Mouse (Mus musculus) bone marrow, adult 2 months (tissue): Measurements from ENCODE around the gene Xpr1. TPM values are rescaled to one million over a fixed set of nuclear protein-coding genes. Genes with fewer than 3 reads are reported as not detected.

Source experiments
- H3K27ac ChIP-seq: fragments of 200-500 bp; 2 replicates; pipeline ENCODE4 v1.5.1; 2012; ENCODE audit warnings: low read depth, mild to moderate bottlenecking, control low read depth, inconsistent platforms, low read length; ENCODE audit not compliant: control insufficient read depth, poor library complexity, insufficient read depth
- H3K4me1 ChIP-seq: fragments of 200-500 bp; 2 replicates; pipeline ENCODE4 v1.6.1; 2011; ENCODE audit warnings: low read length; ENCODE audit not compliant: control insufficient read depth, insufficient read depth
- H3K4me3 ChIP-seq: fragments of 200-500 bp; replicated peaks from 2 replicates; pipeline ENCODE3; 2011; ENCODE audit warnings: mild to moderate bottlenecking, low read depth, low read length, control low read depth; ENCODE audit not compliant: control insufficient read depth
- CTCF ChIP-seq: fragments of 200-500 bp; IDR thresholded peaks from 2 replicates; pipeline ENCODE4 v1.5.1; 2011; ENCODE audit warnings: low read length, control low read depth; ENCODE audit not compliant: control insufficient read depth, insufficient read depth
- POLR2A ChIP-seq: fragments of 200-500 bp; IDR thresholded peaks from 2 replicates; pipeline ENCODE4 v1.6.1; 2011; ENCODE audit warnings: low read depth, mild to moderate bottlenecking, control low read depth, low read length, borderline replicate concordance; ENCODE audit not compliant: control insufficient read depth
- WGBS: fragments of 180-500 bp; shearing (Covaris S2); methylation state at CpG from one replicate; pipeline ENCODE4 v1.1.7; 2018; 5-methylcytosine and 5-hydroxymethylcytosine counted together
- polyA plus RNA-seq: library from polyadenylated mRNA; stranded (reverse); fragments of >200 nt; gene quantifications from 2 replicates; pipeline ENCODE4 v1.2.4, GENCODE M21; 2011; ENCODE audit warnings: low replicate concordance; ENCODE audit not compliant: missing spikeins, insufficient read depth, insufficient read length

Xpr1 gene
- polyA plus RNA-seq, 1 experiment, result 8.4 TPM

DNA sequence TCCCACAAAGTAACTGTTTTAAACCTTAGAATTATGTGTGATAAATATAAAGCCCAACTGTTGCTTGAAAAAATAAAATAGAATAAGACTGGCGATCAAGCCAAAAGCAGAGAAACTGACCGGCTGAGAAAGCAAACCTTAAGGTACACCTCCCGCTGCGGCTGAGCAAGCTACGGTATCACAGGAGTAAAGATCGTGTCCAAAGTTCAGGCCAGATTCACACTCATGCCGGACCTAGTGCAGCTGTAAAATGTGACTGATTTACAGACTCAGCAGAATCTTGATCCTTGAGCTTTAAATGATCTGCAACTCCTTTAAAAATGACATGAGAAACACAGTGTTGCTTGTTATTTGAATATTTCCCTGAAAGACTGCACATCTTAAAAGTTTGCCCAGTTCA lies 4.8 kb upstream of the Xpr1 start:
- peaks cover 4% of the 10 kb centered on the region for H3K4me1 ChIP-seq
- no peak overlapping the region for H3K27ac ChIP-seq
- WGBS, result 91% methylated on average over 7 of the region's 7 CpGs
- H3K4me3 ChIP-seq, result no peak overlapping the region
- TF ChIP-seq CTCF (no peak), POLR2A (no peak)

DNA sequence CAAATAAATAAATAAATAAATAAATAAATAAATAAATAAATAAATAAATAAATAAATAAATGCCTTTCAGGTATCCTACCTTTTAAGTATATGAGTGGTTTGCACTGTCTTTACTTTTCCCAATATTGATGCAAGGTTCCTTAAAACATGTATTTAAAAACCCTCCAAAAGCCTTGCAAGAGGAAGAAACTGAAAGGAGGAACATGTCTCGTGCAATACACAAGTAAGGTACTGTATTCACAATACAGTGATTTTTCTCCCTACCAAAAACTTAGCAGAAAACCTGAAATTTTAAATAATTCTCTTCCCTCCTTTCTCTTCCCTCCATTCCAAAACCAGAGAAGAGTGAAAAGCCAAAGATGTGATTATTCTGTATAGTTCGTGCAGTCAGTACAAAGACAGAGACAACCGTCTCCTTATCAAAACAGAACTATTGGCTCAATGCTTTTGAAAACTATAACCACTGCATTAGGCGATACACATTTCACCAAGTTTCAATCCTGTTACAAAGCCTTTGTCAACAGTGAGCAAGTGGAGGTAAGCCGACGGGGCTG lies 991 bp downstream of the Xpr1 start:
- Histone ChIP-seq H3K4me1 (no peaks in the 10 kb centered on the region; the same call in 1 of the 2 replicates), H3K27ac (peak overlapping the region; percentile 94), H3K4me3 (peak overlapping the region; percentile 98)
- TF ChIP-seq CTCF, result no peak
- no peak for TF ChIP-seq POLR2A
- 2% methylated on average over 6 of the region's 6 CpGs for WGBS

DNA sequence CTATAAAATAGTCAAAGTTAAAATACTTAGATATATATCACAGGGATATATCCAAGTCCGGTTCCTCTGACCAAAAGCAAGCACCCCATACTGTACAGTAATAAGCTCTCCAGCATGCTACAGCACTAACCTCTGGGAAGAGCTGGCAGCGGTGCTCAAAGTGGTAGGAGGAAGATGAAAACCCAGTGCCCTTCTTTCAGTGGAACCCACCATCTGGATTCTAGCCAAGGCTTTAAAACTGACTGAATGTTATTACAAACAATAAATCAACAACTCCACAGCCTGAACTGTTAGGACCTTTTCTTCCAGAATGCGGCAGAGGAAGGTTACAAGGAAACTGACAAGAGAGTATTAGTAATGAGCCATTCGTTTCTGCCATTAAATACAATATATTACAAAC lies 1.8 kb downstream of the Xpr1 start:
- 53% methylated on average over 4 of the region's 4 CpGs for WGBS
- TF ChIP-seq CTCF, result no peak
- no peak for TF ChIP-seq POLR2A
- no peak overlapping the region for H3K4me3 ChIP-seq
- no peaks in the 10 kb centered on the region; the same call in 1 of the 2 replicates for H3K4me1 ChIP-seq
- H3K27ac ChIP-seq, result no peak overlapping the region

DNA sequence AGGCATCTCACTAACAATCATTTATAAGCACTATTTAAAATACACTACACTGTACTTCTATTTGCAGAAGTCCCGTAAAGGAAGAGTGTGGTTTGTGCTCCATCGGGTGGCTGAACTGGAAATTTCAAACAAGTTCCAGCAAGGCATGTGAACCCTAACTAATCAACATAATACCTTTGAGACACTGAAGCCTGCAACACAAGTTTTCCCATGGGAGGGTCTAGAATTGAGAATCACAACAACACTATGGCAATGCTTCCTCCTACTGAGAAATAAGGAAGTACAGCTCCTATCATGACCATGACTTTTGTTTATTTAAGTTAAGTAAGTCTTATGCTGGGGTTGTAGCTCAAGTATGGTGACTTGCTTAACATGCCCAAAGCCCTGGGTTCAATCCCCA lies 4.5 kb downstream of the Xpr1 start:
- no peaks in the 10 kb centered on the region; the same call in 1 of the 2 replicates for H3K4me1 ChIP-seq
- TF ChIP-seq CTCF (no peak), POLR2A (no peak)
- 21% methylated on average over 2 of the region's 2 CpGs for WGBS
- H3K27ac ChIP-seq, result no peak overlapping the region
- no peak overlapping the region for H3K4me3 ChIP-seq

DNA sequence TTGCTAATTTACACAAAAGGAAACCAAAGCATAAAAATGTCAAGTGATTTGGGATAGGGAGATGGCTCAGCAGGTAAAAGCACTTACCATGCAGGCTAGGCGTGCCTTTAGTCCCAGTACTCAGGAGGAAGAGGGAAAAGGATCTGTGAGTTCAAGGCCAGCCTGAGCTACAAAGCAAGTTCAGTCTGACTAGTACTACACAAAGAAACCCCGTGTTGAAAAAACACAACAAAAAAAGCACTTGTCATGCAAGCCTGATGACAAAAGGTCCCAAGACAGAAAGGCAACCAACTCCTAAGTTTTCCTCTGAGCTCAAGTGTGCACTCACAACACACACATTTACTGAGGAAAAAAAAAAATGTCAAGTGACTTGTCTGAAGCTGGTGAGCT lies 8.6 kb downstream of the Xpr1 start:
- Histone ChIP-seq H3K4me3 (no peak overlapping the region), H3K4me1 (no peaks in the 10 kb centered on the region; the same call in 1 of the 2 replicates), H3K27ac (no peak overlapping the region)
- 69% methylated on average over 2 of the region's 2 CpGs for WGBS
- no peak for TF ChIP-seq POLR2A
- no peak for TF ChIP-seq CTCF

DNA sequence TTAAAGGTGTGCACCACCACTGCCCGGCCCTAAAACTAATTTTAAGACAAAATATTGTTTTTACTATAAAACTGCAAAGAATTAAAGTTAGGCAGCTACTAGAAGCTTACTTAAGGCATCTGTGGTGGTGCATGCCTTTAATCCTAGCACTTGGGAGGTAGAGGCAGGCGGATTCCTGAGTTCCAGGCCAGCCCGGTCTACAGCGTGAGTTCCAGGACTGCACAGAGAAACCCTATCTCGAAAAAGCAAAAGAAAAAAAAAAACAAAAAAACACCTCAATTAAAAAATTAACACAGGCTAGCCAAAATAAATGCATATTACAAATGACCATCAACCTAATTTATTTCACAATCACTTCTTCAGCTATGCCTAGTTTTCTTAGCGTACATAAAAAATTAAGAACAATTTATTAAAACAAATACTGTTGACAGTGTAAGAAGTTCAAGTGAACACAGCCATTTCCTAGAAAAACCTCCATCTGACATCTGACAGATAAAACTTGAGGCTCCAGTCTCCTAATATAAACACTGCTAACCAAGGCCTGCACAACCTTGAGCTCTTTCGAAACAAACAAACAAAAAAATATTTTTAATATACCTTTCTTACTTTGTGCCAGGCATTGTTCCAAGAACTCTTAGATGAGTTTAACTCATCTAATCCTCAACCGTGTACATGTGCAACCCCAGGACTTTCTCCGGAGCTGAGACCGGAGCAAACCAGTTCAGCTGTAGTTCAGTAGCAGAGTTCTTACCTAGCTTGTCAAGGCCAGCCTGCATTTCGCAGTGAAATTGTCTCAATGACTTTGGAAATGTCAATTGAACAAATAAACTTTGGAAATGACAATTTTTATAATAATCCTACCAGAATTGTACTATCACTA lies 9.3 kb downstream of the Xpr1 start:
- 74% methylated on average over 11 of the region's 11 CpGs for WGBS
- TF ChIP-seq POLR2A (no peak), CTCF (no peak)

DNA sequence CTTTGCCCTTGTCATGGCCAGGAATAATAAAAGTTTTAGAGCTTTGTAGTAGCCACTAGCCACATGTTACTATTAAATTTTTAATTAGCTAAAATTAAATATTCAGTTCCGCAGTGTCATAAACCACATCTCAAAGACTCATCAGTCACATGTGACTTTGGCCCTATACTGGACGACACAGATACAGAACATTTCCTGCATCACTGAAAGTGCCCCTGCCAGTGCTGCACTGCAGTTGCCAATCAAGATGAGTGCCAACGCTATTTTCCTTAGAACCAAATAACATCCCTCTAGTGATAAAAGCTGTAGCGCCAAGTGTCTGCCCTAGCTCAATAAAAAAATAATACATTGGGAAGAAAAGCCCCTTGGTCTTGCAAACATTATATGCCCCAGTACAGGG lies 17.2 kb downstream of the Xpr1 start:
- TF ChIP-seq CTCF (no peak), POLR2A (no peak)
- no peak overlapping the region for H3K27ac ChIP-seq
- no peak overlapping the region for H3K4me3 ChIP-seq
- H3K4me1 ChIP-seq, result no peaks in the 10 kb centered on the region; the same call in 1 of the 2 replicates
- WGBS, result 62% methylated on average over 4 of the region's 4 CpGs

More for the DNA sequence above, 9.3 kb downstream of the Xpr1 start:
- no peak overlapping the region for H3K4me3 ChIP-seq
- H3K4me1 ChIP-seq, result no peaks in the 10 kb centered on the region; the same call in 1 of the 2 replicates
- H3K27ac ChIP-seq, result no peak overlapping the region

DNA sequence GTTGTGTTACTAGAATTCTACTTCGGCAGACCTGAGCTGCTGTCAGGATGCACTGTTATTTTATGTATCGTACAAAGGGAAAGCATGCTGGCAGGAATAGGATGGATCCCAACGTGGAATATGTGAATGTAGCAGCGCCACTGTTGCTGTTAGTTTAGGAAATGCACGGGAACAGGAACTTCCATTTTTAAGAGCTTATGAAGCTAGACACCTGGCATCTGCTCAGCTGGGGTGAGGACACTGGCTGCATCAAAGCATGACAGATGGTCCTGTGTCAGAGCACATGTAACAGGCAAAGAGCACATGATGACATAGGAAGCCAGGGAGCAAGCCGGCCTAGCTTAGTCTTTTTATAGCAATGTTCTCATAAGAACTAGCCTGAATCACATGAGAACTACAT lies 22.4 kb downstream of the Xpr1 start:
- Histone ChIP-seq H3K4me3 (no peak overlapping the region), H3K4me1 (no peaks in the 10 kb centered on the region; the same call in 1 of the 2 replicates), H3K27ac (no peak overlapping the region)
- WGBS, result 60% methylated on average over 6 of the region's 6 CpGs
- TF ChIP-seq POLR2A (no peak), CTCF (no peak)
